Mouse (Mus musculus) MEL (cell line): ENCODE results near the gene Gm42674. TPM values are rescaled to one million over a fixed set of nuclear protein-coding genes. Genes with fewer than 3 reads are reported as not detected.

ENCODE experiments used
- DNase-seq: peaks from one replicate; pipeline ENCODE4 v3.0.0; 2011; ENCODE audit warnings: low read depth, low spot score
- H3K27ac ChIP-seq: 2 replicates; pipeline ENCODE4 v1.5.1; 2012; ENCODE audit warnings: low read depth, mild to moderate bottlenecking, control low read depth, low read length, moderate library complexity; ENCODE audit not compliant: control insufficient read depth
- H3K27me3 ChIP-seq, 2 experiments: fragments of 150-350 bp in 1 of 2; sonication (generic) in 1 of 2; 2 replicates each; pipeline ENCODE4 v1.6.1; 2012; ENCODE audit warnings: low read length in 2 of 2, mild to moderate bottlenecking in 2 of 2, improper control_type of control experiment in 1 of 2, moderate library complexity in 1 of 2; ENCODE audit not compliant: insufficient read depth in 2 of 2, control insufficient read depth in 1 of 2
- H3K36me3 ChIP-seq, 2 experiments: 2 replicates each; pipeline ENCODE4 v1.6.1; 2012 to 2014; ENCODE audit warnings: low read length in 2 of 2, improper control_type of control experiment in 1 of 2, inconsistent platforms in 1 of 2, mild to moderate bottlenecking in 1 of 2; ENCODE audit not compliant: insufficient read depth in 2 of 2, control insufficient read depth in 1 of 2
- H3K4me1 ChIP-seq, 2 experiments: fragments of 150-350 bp in 1 of 2; sonication (generic) in 1 of 2; 2 replicates each; pipeline ENCODE4 v1.6.1; 2012; ENCODE audit warnings: low read length in 2 of 2, improper control_type of control experiment in 1 of 2, mild to moderate bottlenecking in 1 of 2; ENCODE audit not compliant: insufficient read depth in 2 of 2, control insufficient read depth in 1 of 2
- H3K4me3 ChIP-seq, 2 experiments: fragments of 150-350 bp in 1 of 2; sonication (generic) in 1 of 2; 2 replicates each; pipeline ENCODE4 v1.5.1; 2012; ENCODE audit warnings: low read depth in 2 of 2, low read length in 2 of 2, mild to moderate bottlenecking in 2 of 2, moderate library complexity in 2 of 2, control low read depth in 1 of 2, improper control_type of control experiment in 1 of 2; ENCODE audit not compliant: control insufficient read depth in 1 of 2, insufficient read depth in 1 of 2
- H3K79me2 ChIP-seq: 2 replicates; pipeline ENCODE4 v1.6.1; 2012; ENCODE audit warnings: mild to moderate bottlenecking, low read length, moderate library complexity; ENCODE audit not compliant: control insufficient read depth, poor library complexity, insufficient read depth
- H3K9ac ChIP-seq: 2 replicates; pipeline ENCODE4 v1.6.1; 2012; ENCODE audit warnings: low read depth, mild to moderate bottlenecking, control low read depth, low read length, moderate library complexity; ENCODE audit not compliant: control insufficient read depth, poor library complexity, severe bottlenecking
- H3K9me3 ChIP-seq: fragments of 150-350 bp; sonication (generic); replicated peaks from 2 replicates; pipeline ENCODE4 v1.6.1; 2012; ENCODE audit warnings: mild to moderate bottlenecking, low read length, improper control_type of control experiment, moderate library complexity; ENCODE audit not compliant: insufficient read depth
- CHD1 ChIP-seq: IDR thresholded peaks from 2 replicates; pipeline ENCODE4 v1.6.1; 2012; ENCODE audit warnings: low read depth, mild to moderate bottlenecking, inconsistent platforms, low read length, improper control_type of control experiment
- CTCF ChIP-seq, 3 experiments: IDR thresholded peaks in 2 of 3; conservative IDR thresholded peaks in 1 of 3; 2 replicates each; pipeline ENCODE4 v1.5.1; 2011 to 2012; ENCODE audit warnings: low read length in 3 of 3, low read depth in 2 of 3, mild to moderate bottlenecking in 2 of 3, improper control_type of control experiment in 1 of 3, inconsistent platforms in 1 of 3, mixed read lengths in 1 of 3, moderate library complexity in 1 of 3; ENCODE audit not compliant: control insufficient read depth in 1 of 3, insufficient read depth in 1 of 3, poor library complexity in 1 of 3, severe bottlenecking in 1 of 3
- E2F4 ChIP-seq: IDR thresholded peaks from 2 replicates; pipeline ENCODE4 v1.6.1; 2011; ENCODE audit warnings: low read depth, low read length, improper control_type of control experiment, borderline replicate concordance
- GABPA ChIP-seq: IDR thresholded peaks from 2 replicates; pipeline ENCODE4 v1.6.1; 2012; ENCODE audit warnings: low read depth, mild to moderate bottlenecking, inconsistent platforms, low read length, improper control_type of control experiment, moderate library complexity
- GATA1 ChIP-seq: IDR thresholded peaks from 2 replicates; pipeline ENCODE4 v1.6.1; 2011; ENCODE audit warnings: low read depth, low read length, improper control_type of control experiment
- KAT2A ChIP-seq: conservative IDR thresholded peaks from 2 replicates; pipeline ENCODE4 v1.6.1; 2012; ENCODE audit warnings: low read depth, low read length, improper control_type of control experiment, inconsistent platforms
- MAX ChIP-seq: IDR thresholded peaks from 2 replicates; pipeline ENCODE4 v1.6.1; 2011; ENCODE audit warnings: low read length, improper control_type of control experiment
- MAZ ChIP-seq: IDR thresholded peaks from 2 replicates; pipeline ENCODE4 v1.6.1; 2012; ENCODE audit warnings: low read depth, mild to moderate bottlenecking, inconsistent platforms, low read length, improper control_type of control experiment
- NRF1 ChIP-seq: IDR thresholded peaks from 2 replicates; pipeline ENCODE4 v1.6.1; 2014; ENCODE audit warnings: low read depth, mild to moderate bottlenecking, inconsistent platforms, low read length, improper control_type of control experiment, moderate library complexity; ENCODE audit not compliant: poor library complexity, insufficient read depth, severe bottlenecking
- RAD21 ChIP-seq: IDR thresholded peaks from 2 replicates; pipeline ENCODE4 v1.6.1; 2011; ENCODE audit warnings: mild to moderate bottlenecking, low read depth, low read length, improper control_type of control experiment
- TAL1 ChIP-seq: IDR thresholded peaks from 2 replicates; pipeline ENCODE4 v1.6.1; 2012; ENCODE audit warnings: mild to moderate bottlenecking, inconsistent platforms, low read length, moderate library complexity, mixed read lengths
- TBP ChIP-seq: IDR thresholded peaks from 2 replicates; pipeline ENCODE4 v1.8.0; 2011; ENCODE audit warnings: low read depth, low read length, improper control_type of control experiment
- UBTF ChIP-seq: IDR thresholded peaks from 2 replicates; pipeline ENCODE4 v1.6.1; 2012; ENCODE audit warnings: low read depth, mild to moderate bottlenecking, inconsistent platforms, low read length, improper control_type of control experiment, moderate library complexity, borderline replicate concordance; ENCODE audit not compliant: insufficient read depth
- USF1 ChIP-seq: IDR thresholded peaks from 2 replicates; pipeline ENCODE4 v1.6.1; 2014; ENCODE audit warnings: low read depth, mild to moderate bottlenecking, inconsistent platforms, low read length, improper control_type of control experiment, moderate library complexity
- ZC3H11A ChIP-seq: IDR thresholded peaks from 2 replicates; pipeline ENCODE4 v1.6.1; 2012; ENCODE audit warnings: low read depth, mild to moderate bottlenecking, inconsistent platforms, low read length, improper control_type of control experiment
- ZKSCAN1 ChIP-seq: IDR thresholded peaks from 2 replicates; pipeline ENCODE4 v1.6.1; 2012; ENCODE audit warnings: low read depth, mild to moderate bottlenecking, inconsistent platforms, low read length, improper control_type of control experiment, moderate library complexity
- ZNF384 ChIP-seq: IDR thresholded peaks from 2 replicates; pipeline ENCODE4 v1.6.1; 2012; ENCODE audit warnings: low read depth, mild to moderate bottlenecking, inconsistent platforms, low read length, improper control_type of control experiment
- polyA plus RNA-seq, 2 experiments: library from polyadenylated mRNA; stranded (reverse) in 1 of 2; unstranded in 1 of 2; fragments of >175 nt in 1 of 2; fragments of >200 nt in 1 of 2; gene quantifications; 2 replicates each; pipeline versions ENCODE4 v1.2.1 to v1.2.4; 2012; ENCODE audit warnings: low replicate concordance in 2 of 2, low read depth in 1 of 2; ENCODE audit not compliant: insufficient read length in 2 of 2, insufficient read depth in 1 of 2, missing spikeins in 1 of 2
- total RNA-seq: library from RNA; depleted of rRNA; stranded (reverse); fragments of 300-350 nt; gene quantifications from 2 replicates; pipeline ENCODE4 v1.2.3, GENCODE M21; 2012

The Gm42674 gene
- total and polyA plus RNA-seq, 3 experiments = not detected

GRCm38 (mm10) chr3:90607361-90607760 lies 5.7 kb downstream of the Gm42674 start:
- H3K27ac ChIP-seq = no peak overlapping the region
- no peak overlapping the region for H3K4me3 ChIP-seq
- H3K79me2 ChIP-seq = no peaks in the 10 kb centered on the region
- H3K9me3 ChIP-seq = no peaks in the 10 kb centered on the region
- H3K36me3 ChIP-seq = peaks cover 0 to 22% of the 10 kb centered on the region in 2 experiments; a peak in 2 of 4 replicates
- H3K9ac ChIP-seq = no peak overlapping the region
- TF ChIP-seq NRF1 = no peak
- no peak for TF ChIP-seq GATA1
- TF ChIP-seq CTCF (IDR thresholded peaks at IDR 0.05 in 2 of 3, conservative IDR thresholded peaks at IDR 0.05 in 1 of 3; ENCODE audit: control insufficient read depth in 1 of 3, insufficient read depth in 1 of 3, low read depth in 2 of 3, low read length in 3 of 3, poor library complexity in 1 of 3, severe bottlenecking in 1 of 3) = no peak
- TF ChIP-seq MAX = no peak
- TF ChIP-seq KAT2A = no peak
- no peak for TF ChIP-seq RAD21
- TF ChIP-seq ZC3H11A = no peak
- TF ChIP-seq ZNF384 = no peak
- TF ChIP-seq UBTF = no peak
- TF ChIP-seq USF1 = no peak
- no peak for TF ChIP-seq E2F4
- no peak for TF ChIP-seq TBP
- H3K4me1 ChIP-seq = peaks cover 8 to 34% of the 10 kb centered on the region in 2 experiments
- no peaks in the 10 kb centered on the region for H3K27me3 ChIP-seq
- DNase-seq = no peak

DNA sequence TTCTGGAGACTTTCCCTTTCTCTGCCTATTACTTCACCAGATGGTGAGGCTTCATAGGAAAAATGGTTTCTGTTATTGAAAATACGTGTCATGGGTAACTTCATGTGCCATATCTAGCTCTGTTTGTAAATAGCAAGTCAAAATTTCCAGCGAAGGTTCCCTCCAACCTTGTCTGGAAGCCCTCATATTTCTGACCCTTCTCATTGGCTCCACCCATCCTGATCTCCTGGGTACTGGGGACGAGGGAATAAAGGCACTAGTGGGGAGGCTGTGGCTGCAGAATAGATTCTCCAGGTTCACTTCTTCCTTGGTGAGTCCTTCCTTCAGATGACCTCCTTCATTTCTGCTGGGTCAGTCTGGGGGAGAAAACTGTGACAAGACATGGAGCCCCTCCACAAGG lies 6.5 kb downstream of the Gm42674 start, which contains the start of gene S100a5:
Gene S100a5, plus strand, starts transcription at position 301 of the 400 bp plus-strand sequence.
- TF ChIP-seq RAD21 (no peak), TAL1 (no peak), MAZ (no peak), CTCF (IDR thresholded peaks at IDR 0.05 in 2 of 3, conservative IDR thresholded peaks at IDR 0.05 in 1 of 3; ENCODE audit: control insufficient read depth in 1 of 3, insufficient read depth in 1 of 3, low read depth in 2 of 3, low read length in 3 of 3, poor library complexity in 1 of 3, severe bottlenecking in 1 of 3) (no peak), GABPA (no peak), ZKSCAN1 (no peak), CHD1 (no peak)
- TF ChIP-seq, all 39 proteins: peak for 0
- Histone ChIP-seq H3K9ac (no peak within 1 kb of the TSS), H3K4me1 (peaks cover 8 to 37% of the 10 kb centered on the region in 2 experiments), H3K27me3 (no peaks in the 10 kb centered on the region), H3K27ac (no peak within 1 kb of the TSS), H3K4me3 (no peak within 1 kb of the TSS), H3K79me2 (no peaks in the 10 kb centered on the region), H3K9me3 (no peaks in the 10 kb centered on the region), H3K36me3 (peaks cover 0 to 26% of the 10 kb centered on the region in 2 experiments; a peak in 2 of 4 replicates)
- DNase-seq = no peak
